Mouse (Mus musculus): Measurements from ENCODE around the gene Sesn1. TPM values are rescaled to one million over a fixed set of nuclear protein-coding genes. Genes with fewer than 3 reads are reported as not detected.

The Sesn1 gene
- polyA plus RNA-seq, 1 experiment from 2014 or later: 33.8 TPM

GRCm38 (mm10) chr10:41803467-41803866, 6.3 kb upstream of the Sesn1 start:
- Histone ChIP-seq H3K27ac (ENCODE audit: low read length) (no peak overlapping the region), H3K4me2 (replicated peaks; ENCODE audit: low read depth, low read length) (no peak overlapping the region), H3K4me1 (ENCODE audit: control insufficient read depth, insufficient read depth, low read length) (no peaks in the 10 kb centered on the region), H3K27me3 (ENCODE audit: control insufficient read depth, insufficient read depth, low read length) (no peaks in the 10 kb centered on the region), H3K9ac (replicated peaks; ENCODE audit: low read depth, low read length) (no peak overlapping the region), H3K36me3 (ENCODE audit: control insufficient read depth, insufficient read depth, low read length) (peaks cover 3% of the 10 kb centered on the region; the same call in 1 of the 2 replicates), H3K9me3 (ENCODE audit: control insufficient read depth, low read depth, low read length) (peaks cover 9% of the 10 kb centered on the region; the same call in 1 of the 2 replicates), H3K4me3 (ENCODE audit: low read depth, low read length) (no peak overlapping the region)
- WGBS: 95% methylated on average over 8 of the region's 8 CpGs
- no peak for ATAC-seq (ENCODE audit: insufficient number of reproducible peaks, insufficient read depth, low FRiP score, low read depth)

- Histone ChIP-seq H3K4me2 (replicated peaks; ENCODE audit: low read depth, low read length) (no peak overlapping the region), H3K9ac (replicated peaks; ENCODE audit: low read depth, low read length) (no peak overlapping the region)
- 85% methylated on average over 3 of the region's 3 CpGs for WGBS
Measured at GRCm38 (mm10) chr10:41804711-41805110, 5.0 kb upstream of the Sesn1 start.

GRCm38 (mm10) chr10:41805729-41806355, 3.9 kb upstream of the Sesn1 start:
- peaks cover 9% of the 10 kb centered on the region; the same call in 1 of the 2 replicates for H3K9me3 ChIP-seq (ENCODE audit: control insufficient read depth, low read depth, low read length)
- H3K4me1 ChIP-seq (ENCODE audit: control insufficient read depth, insufficient read depth, low read length): no peaks in the 10 kb centered on the region
- WGBS: 71% methylated on average over 2 of the region's 2 CpGs
- H3K9ac ChIP-seq (replicated peaks; ENCODE audit: low read depth, low read length): no peak overlapping the region
- no peaks in the 10 kb centered on the region; the same call in 1 of the 2 replicates for H3K36me3 ChIP-seq (ENCODE audit: control insufficient read depth, insufficient read depth, low read length)
- no peak overlapping the region for H3K4me2 ChIP-seq (replicated peaks; ENCODE audit: low read depth, low read length)
- H3K4me3 ChIP-seq (ENCODE audit: low read depth, low read length): no peak overlapping the region
- H3K27me3 ChIP-seq (ENCODE audit: control insufficient read depth, insufficient read depth, low read length): no peaks in the 10 kb centered on the region
- no peak overlapping the region for H3K27ac ChIP-seq (ENCODE audit: low read length)
- no peak for ATAC-seq (ENCODE audit: insufficient number of reproducible peaks, insufficient read depth, low FRiP score, low read depth)

More at GRCm38 (mm10) chr10:41804711-41805110, 5.0 kb upstream of the Sesn1 start:
- Histone ChIP-seq H3K36me3 (ENCODE audit: control insufficient read depth, insufficient read depth, low read length) (peaks cover 2% of the 10 kb centered on the region; the same call in 1 of the 2 replicates), H3K27ac (ENCODE audit: low read length) (no peak overlapping the region), H3K4me1 (ENCODE audit: control insufficient read depth, insufficient read depth, low read length) (no peaks in the 10 kb centered on the region), H3K27me3 (ENCODE audit: control insufficient read depth, insufficient read depth, low read length) (no peaks in the 10 kb centered on the region), H3K9me3 (ENCODE audit: control insufficient read depth, low read depth, low read length) (peaks cover 9% of the 10 kb centered on the region; the same call in 1 of the 2 replicates), H3K4me3 (ENCODE audit: low read depth, low read length) (no peak overlapping the region)
- ATAC-seq (ENCODE audit: insufficient number of reproducible peaks, insufficient read depth, low FRiP score, low read depth): no peak

GRCm38 (mm10) chr10:41809080-41809770, 510 bp upstream of the Sesn1 start:
- no peaks in the 10 kb centered on the region for H3K27me3 ChIP-seq (ENCODE audit: control insufficient read depth, insufficient read depth, low read length)
- ATAC-seq (ENCODE audit: insufficient number of reproducible peaks, insufficient read depth, low FRiP score, low read depth): peak; percentile 77
- no peaks in the 10 kb centered on the region for H3K36me3 ChIP-seq (ENCODE audit: control insufficient read depth, insufficient read depth, low read length)
- 2% methylated on average over 25 of the region's 25 CpGs for WGBS
- H3K9ac ChIP-seq (replicated peaks; ENCODE audit: low read depth, low read length): peak overlapping the region; percentile 60; the same call in 1 of the 2 replicates
- H3K4me1 ChIP-seq (ENCODE audit: control insufficient read depth, insufficient read depth, low read length): peaks cover 16% of the 10 kb centered on the region; the same call in 1 of the 2 replicates
- H3K4me2 ChIP-seq (replicated peaks; ENCODE audit: low read depth, low read length): peak overlapping the region; percentile 53
- peak overlapping the region; percentile 72 for H3K4me3 ChIP-seq (ENCODE audit: low read depth, low read length)
- no peaks in the 10 kb centered on the region; the same call in 1 of the 2 replicates for H3K9me3 ChIP-seq (ENCODE audit: control insufficient read depth, low read depth, low read length)
- H3K27ac ChIP-seq (ENCODE audit: low read length): peak overlapping the region; percentile 97

GRCm38 (mm10) chr10:41810564-41811455, 1.1 kb downstream of the Sesn1 start:
- H3K27ac ChIP-seq (ENCODE audit: low read length): peak overlapping the region; percentile 97
- H3K36me3 ChIP-seq (ENCODE audit: control insufficient read depth, insufficient read depth, low read length): no peaks in the 10 kb centered on the region
- peak overlapping the region; percentile 72 for H3K4me3 ChIP-seq (ENCODE audit: low read depth, low read length)
- no peaks in the 10 kb centered on the region for H3K27me3 ChIP-seq (ENCODE audit: control insufficient read depth, insufficient read depth, low read length)
- no peaks in the 10 kb centered on the region; the same call in 1 of the 2 replicates for H3K9me3 ChIP-seq (ENCODE audit: control insufficient read depth, low read depth, low read length)
- no peak for ATAC-seq (ENCODE audit: insufficient number of reproducible peaks, insufficient read depth, low FRiP score, low read depth)
- WGBS: under 1% methylated on average over 36 of the region's 36 CpGs
- H3K9ac ChIP-seq (replicated peaks; ENCODE audit: low read depth, low read length): peak overlapping the region; percentile 60
- H3K4me2 ChIP-seq (replicated peaks; ENCODE audit: low read depth, low read length): peak overlapping the region; percentile 85
- H3K4me1 ChIP-seq (ENCODE audit: control insufficient read depth, insufficient read depth, low read length): peaks cover 18% of the 10 kb centered on the region; the same call in 1 of the 2 replicates

DNA sequence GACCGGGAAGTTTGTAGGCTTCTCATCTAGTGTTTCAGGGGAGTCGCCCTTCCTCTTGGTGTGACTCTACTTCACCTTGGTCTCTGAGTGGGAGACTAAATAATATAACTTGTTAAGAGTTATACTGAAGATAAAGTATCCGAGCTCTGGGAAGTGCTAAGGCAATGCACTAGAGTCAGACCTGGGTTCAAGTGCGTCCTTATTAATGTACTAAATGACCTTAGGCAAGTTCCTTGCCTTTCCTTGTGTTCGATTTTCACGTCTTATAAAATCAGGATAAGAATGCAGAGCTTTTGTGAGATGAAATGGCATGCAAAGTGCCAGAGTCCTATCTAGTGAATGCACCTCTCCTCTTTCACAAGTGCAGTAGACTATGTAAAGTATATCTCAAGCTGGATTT, 2.8 kb downstream of the Sesn1 start:
- no peaks in the 10 kb centered on the region; the same call in 1 of the 2 replicates for H3K9me3 ChIP-seq (ENCODE audit: control insufficient read depth, low read depth, low read length)
- peaks cover 18% of the 10 kb centered on the region; the same call in 1 of the 2 replicates for H3K4me1 ChIP-seq (ENCODE audit: control insufficient read depth, insufficient read depth, low read length)
- H3K4me3 ChIP-seq (ENCODE audit: low read depth, low read length): peak overlapping the region; percentile 72
- WGBS: 75% methylated on average over 6 of the region's 6 CpGs
- H3K9ac ChIP-seq (replicated peaks; ENCODE audit: low read depth, low read length): no peak overlapping the region; the same call in 1 of the 2 replicates
- H3K4me2 ChIP-seq (replicated peaks; ENCODE audit: low read depth, low read length): peak overlapping the region; percentile 85
- H3K36me3 ChIP-seq (ENCODE audit: control insufficient read depth, insufficient read depth, low read length): no peaks in the 10 kb centered on the region
- ATAC-seq (ENCODE audit: insufficient number of reproducible peaks, insufficient read depth, low FRiP score, low read depth): no peak
- no peak overlapping the region for H3K27ac ChIP-seq (ENCODE audit: low read length)
- H3K27me3 ChIP-seq (ENCODE audit: control insufficient read depth, insufficient read depth, low read length): no peaks in the 10 kb centered on the region

GRCm38 (mm10) chr10:41814305-41814853, 4.6 kb downstream of the Sesn1 start:
- Histone ChIP-seq H3K36me3 (ENCODE audit: control insufficient read depth, insufficient read depth, low read length) (no peaks in the 10 kb centered on the region), H3K4me2 (replicated peaks; ENCODE audit: low read depth, low read length) (no peak overlapping the region), H3K4me3 (ENCODE audit: low read depth, low read length) (no peak overlapping the region), H3K9ac (replicated peaks; ENCODE audit: low read depth, low read length) (no peak overlapping the region), H3K9me3 (ENCODE audit: control insufficient read depth, low read depth, low read length) (no peaks in the 10 kb centered on the region), H3K27me3 (ENCODE audit: control insufficient read depth, insufficient read depth, low read length) (no peaks in the 10 kb centered on the region), H3K27ac (ENCODE audit: low read length) (no peak overlapping the region), H3K4me1 (ENCODE audit: control insufficient read depth, insufficient read depth, low read length) (peaks cover 18% of the 10 kb centered on the region; the same call in 1 of the 2 replicates)
- 81% methylated on average over 6 of the region's 6 CpGs for WGBS
- no peak for ATAC-seq (ENCODE audit: insufficient number of reproducible peaks, insufficient read depth, low FRiP score, low read depth)

- Histone ChIP-seq H3K36me3 (ENCODE audit: control insufficient read depth, insufficient read depth, low read length) (no peaks in the 10 kb centered on the region), H3K9ac (replicated peaks; ENCODE audit: low read depth, low read length) (no peak overlapping the region), H3K27me3 (ENCODE audit: control insufficient read depth, insufficient read depth, low read length) (no peaks in the 10 kb centered on the region), H3K4me2 (replicated peaks; ENCODE audit: low read depth, low read length) (no peak overlapping the region), H3K4me3 (ENCODE audit: low read depth, low read length) (no peak overlapping the region), H3K9me3 (ENCODE audit: control insufficient read depth, low read depth, low read length) (no peaks in the 10 kb centered on the region), H3K27ac (ENCODE audit: low read length) (no peak overlapping the region), H3K4me1 (ENCODE audit: control insufficient read depth, insufficient read depth, low read length) (peaks cover 18% of the 10 kb centered on the region; the same call in 1 of the 2 replicates)
- ATAC-seq (ENCODE audit: insufficient number of reproducible peaks, insufficient read depth, low FRiP score, low read depth): no peak
- WGBS: 84% methylated on average over 5 of the region's 5 CpGs
Measured at GRCm38 (mm10) chr10:41816516-41816915, 6.8 kb downstream of the Sesn1 start.
